Mouse (Mus musculus) frontal cortex, postnatal 25 days (tissue): ENCODE results near the gene Lcn5.

Source experiments
- DNase-seq, 2 experiments: peaks; one replicate each; pipeline ENCODE4 v3.0.0; 2022; ENCODE audit warnings: low spot score in 2 of 2

Lcn5 gene

GRCm38 (mm10) chr2:25657652-25658051 is at the start of gene Lcn5:
Gene Lcn5 (plus strand): TSS chr2:25657952.
- DNase-seq: no peak

GRCm38 (mm10) chr2:25608671-25609070 is 49.1 kb upstream of the Lcn5 start:
- no peak for DNase-seq

GRCm38 (mm10) chr2:25616398-25616797 is 41.4 kb upstream of the Lcn5 start:
- DNase-seq: no peak

- DNase-seq: no peak
Measured at GRCm38 (mm10) chr2:25617578-25617977, 40.2 kb upstream of the Lcn5 start, which contains the start of gene Ccdc183. Gene Ccdc183 (minus strand): TSS chr2:25617678.

- no peak for DNase-seq
Measured at GRCm38 (mm10) chr2:25620386-25620785, 37.4 kb upstream of the Lcn5 start.

- DNase-seq: no peak
Measured at GRCm38 (mm10) chr2:25620852-25621228, 36.9 kb upstream of the Lcn5 start.

GRCm38 (mm10) chr2:25621229-25622200 is 36.2 kb upstream of the Lcn5 start, which contains the start of gene Tmem141:
Gene Tmem141 (minus strand): TSS chr2:25622005.
- DNase-seq: peak; percentile 67 to 74

GRCm38 (mm10) chr2:25625986-25626385 is 31.8 kb upstream of the Lcn5 start:
- no peak for DNase-seq

GRCm38 (mm10) chr2:25627811-25628210 is 29.9 kb upstream of the Lcn5 start, which contains the start of gene Fcna:
Gene Fcna (minus strand): TSS chr2:25628030.
- DNase-seq: no peak

- DNase-seq: no peak
Measured at GRCm38 (mm10) chr2:25628738-25629137, 29.0 kb upstream of the Lcn5 start.

- no peak for DNase-seq
Measured at GRCm38 (mm10) chr2:25633616-25634015, 24.1 kb upstream of the Lcn5 start.

- DNase-seq: no peak
Measured at GRCm38 (mm10) chr2:25634046-25634445, 23.7 kb upstream of the Lcn5 start.

GRCm38 (mm10) chr2:25639890-25640289 is 17.9 kb upstream of the Lcn5 start:
- peak; percentile 30 to 35 for DNase-seq

GRCm38 (mm10) chr2:25652902-25653301 is 4.8 kb upstream of the Lcn5 start, which contains the start of gene Lcn8:
Gene Lcn8 (plus strand): TSS chr2:25653120.
- DNase-seq: no peak

- no peak for DNase-seq
Measured at GRCm38 (mm10) chr2:25654502-25654901, 3.2 kb upstream of the Lcn5 start.

- DNase-seq: no peak
Measured at GRCm38 (mm10) chr2:25656691-25657090, 1.1 kb upstream of the Lcn5 start.

- no peak for DNase-seq
Measured at GRCm38 (mm10) chr2:25657246-25657645, 506 bp upstream of the Lcn5 start.

- DNase-seq: no peak
Measured at GRCm38 (mm10) chr2:25660279-25660678, 2.5 kb downstream of the Lcn5 start.

GRCm38 (mm10) chr2:25661245-25661970 is 3.7 kb downstream of the Lcn5 start:
- no peak for DNase-seq

GRCm38 (mm10) chr2:25663511-25663910 is 5.8 kb downstream of the Lcn5 start:
- peak; percentile 14 to 35 for DNase-seq

GRCm38 (mm10) chr2:25664125-25664524 is 6.4 kb downstream of the Lcn5 start:
- no peak for DNase-seq

- DNase-seq: no peak
Measured at GRCm38 (mm10) chr2:25666516-25666915, 8.8 kb downstream of the Lcn5 start.
